Mouse (Mus musculus): ENCODE measurements at regions not wholly inside any gene's neighbourhood (a gene's known extent, or its start where the extent isn't known, plus 50 kb on each side); places are given as distances from the start of the nearest gene placed in this dataset.

- no peak for DNase-seq
Observed at GRCm38 (mm10) chr8:103907662-103908061, 193.8 kb upstream of the Cdh5 start.

GRCm38 (mm10) chr8:103911287-103912015, 190.0 kb upstream of the Cdh5 start:
- no peak for DNase-seq

- no peak for DNase-seq
Observed at GRCm38 (mm10) chr8:103912983-103913926, 188.2 kb upstream of the Cdh5 start.

- DNase-seq, result peak; percentile 55
Observed at GRCm38 (mm10) chr8:103913927-103914640, 187.3 kb upstream of the Cdh5 start.

GRCm38 (mm10) chr8:103919324-103919723, 182.1 kb upstream of the Cdh5 start:
- no peak for DNase-seq

GRCm38 (mm10) chr8:103921621-103922020, 179.8 kb upstream of the Cdh5 start:
- no peak for DNase-seq

- peak; percentile 73 for DNase-seq
Observed at GRCm38 (mm10) chr8:103922746-103923145, 178.7 kb upstream of the Cdh5 start.

- no peak for DNase-seq
Observed at GRCm38 (mm10) chr8:103932681-103933080, 168.7 kb upstream of the Cdh5 start.

- DNase-seq, result no peak
Observed at GRCm38 (mm10) chr8:103936491-103936890, 164.9 kb upstream of the Cdh5 start.

GRCm38 (mm10) chr8:103938283-103939230, 162.9 kb upstream of the Cdh5 start:
- DNase-seq, result no peak

- DNase-seq, result no peak
Observed at GRCm38 (mm10) chr8:103940958-103941532, 160.4 kb upstream of the Cdh5 start.

GRCm38 (mm10) chr8:103948474-103948873, 153.0 kb upstream of the Cdh5 start:
- DNase-seq, result no peak

- no peak for DNase-seq
Observed at GRCm38 (mm10) chr8:103950460-103950859, 151.0 kb upstream of the Cdh5 start.

GRCm38 (mm10) chr8:103953586-103953985, 147.8 kb upstream of the Cdh5 start:
- no peak for DNase-seq

- no peak for DNase-seq
Observed at GRCm38 (mm10) chr8:103955568-103956260, 145.7 kb upstream of the Cdh5 start.

GRCm38 (mm10) chr8:103964293-103964918, 137.0 kb upstream of the Cdh5 start:
- peak; percentile 94 for DNase-seq

- DNase-seq, result no peak
Observed at GRCm38 (mm10) chr8:103969929-103970328, 131.5 kb upstream of the Cdh5 start.

GRCm38 (mm10) chr8:103970511-103970910, 130.9 kb upstream of the Cdh5 start:
- DNase-seq, result no peak

- DNase-seq, result no peak
Observed at GRCm38 (mm10) chr8:103970966-103971365, 130.5 kb upstream of the Cdh5 start.

GRCm38 (mm10) chr8:103976488-103976887, 124.9 kb upstream of the Cdh5 start:
- no peak for DNase-seq

GRCm38 (mm10) chr8:103978948-103979347, 122.5 kb upstream of the Cdh5 start:
- no peak for DNase-seq

Measured in retina, postnatal 1 day (tissue).